In genomic region chr1:58391421-58392267, GRCm38 (mm10) we compare ENCODE assay signal across 8 mouse cellular contexts. TPM values are rescaled to one million over a fixed set of nuclear protein-coding genes. Genes with fewer than 3 reads are reported as not detected.
DNase-seq lines count a peak whose midpoint lies in the region; ATAC-seq and TF ChIP-seq lines count a peak whose summit lies in the region.

No protein-coding gene starts in this region.

- TF ChIP-seq CTCF in left cerebral cortex, adult 2 months (IDR thresholded peaks at IDR 0.05), result no peak

- no peak for ATAC-seq in intestine, embryonic 14.5 days (replicated peaks; ENCODE audit: low FRiP score, low TSS enrichment, low read depth)
- no peak for ATAC-seq in neural tube, embryonic 11.5 days (ENCODE audit: insufficient read depth, low FRiP score, low TSS enrichment)
- no peak for ATAC-seq in monocyte, adult 5-6 weeks (replicated peaks; ENCODE audit: insufficient number of reproducible peaks, low FRiP score, low TSS enrichment, poor library complexity, severe bottlenecking)
- no peak for ATAC-seq in inflammation-experienced regulatory T-cells, adult 6 months

- 47% methylated on average over 19 of the region's 19 CpGs for WGBS in embryonic facial prominence, embryonic 10.5 days
- 42% methylated on average over 19 of the region's 19 CpGs for WGBS in intestine, embryonic 14.5 days
- WGBS in neural tube, embryonic 11.5 days, result 45% methylated on average over 19 of the region's 19 CpGs

- H3K27me3 ChIP-seq in embryonic facial prominence, embryonic 10.5 days (replicated peaks; ENCODE audit: low read depth, poor library complexity, severe bottlenecking), result no peaks in the 10 kb centered on the region
- no peaks in the 10 kb centered on the region for H3K27me3 ChIP-seq in intestine, embryonic 14.5 days (replicated peaks; ENCODE audit: control insufficient read depth, insufficient read depth, low read length)
- H3K27me3 ChIP-seq in neural tube, embryonic 11.5 days (ENCODE audit: control insufficient read depth, insufficient read depth, low read length), result no peaks in the 10 kb centered on the region

- DNase-seq in left cerebral cortex, adult 2 months (ENCODE audit: extremely low spot score in 1 of 2, low spot score in 2 of 2), result no peak
- no peak for DNase-seq in left cerebral cortex, adult 18-20 months (ENCODE audit: low spot score in 2 of 2)
- DNase-seq in embryonic facial prominence, embryonic 10.5 days (ENCODE audit: low spot score), result no peak
- no peak for DNase-seq in intestine, embryonic 14.5 days (ENCODE audit: low spot score)
- DNase-seq in neural tube, embryonic 11.5 days (ENCODE audit: low spot score), result no peak
- no peak for DNase-seq in left cerebral cortex, adult 11 months (ENCODE audit: low spot score)

- H3K4me3 ChIP-seq in left cerebral cortex, adult 2 months, result peak overlapping the region; percentile 96
- H3K4me3 ChIP-seq in embryonic facial prominence, embryonic 10.5 days, result peak overlapping the region; percentile 90
- peak overlapping the region; percentile 90 for H3K4me3 ChIP-seq in intestine, embryonic 14.5 days (ENCODE audit: low read depth, low read length)
- peak overlapping the region; percentile 98 for H3K4me3 ChIP-seq in neural tube, embryonic 11.5 days (ENCODE audit: low read depth, low read length)

- peaks cover 36% of the 10 kb centered on the region for H3K36me3 ChIP-seq in embryonic facial prominence, embryonic 10.5 days (replicated peaks)
- H3K36me3 ChIP-seq in intestine, embryonic 14.5 days (ENCODE audit: control insufficient read depth, insufficient read depth, low read length), result peaks cover 20% of the 10 kb centered on the region
- H3K36me3 ChIP-seq in neural tube, embryonic 11.5 days (ENCODE audit: control insufficient read depth, insufficient read depth, low read length), result peaks cover 10% of the 10 kb centered on the region; the same call in 1 of the 2 replicates

- H3K9ac ChIP-seq in intestine, embryonic 14.5 days (ENCODE audit: low read length), result peak overlapping the region; percentile 87
- peak overlapping the region; percentile 97 for H3K9ac ChIP-seq in neural tube, embryonic 11.5 days (ENCODE audit: low read length)

- intact Hi-C loops in left cerebral cortex, adult 2 months (cut with DNase I), result loop anchor here (10.0 kb wide), 1 partner anchor 977 kb away; no protein-coding TSS in a partner anchor

- peak overlapping the region; percentile 89 for H3K4me2 ChIP-seq in intestine, embryonic 14.5 days (ENCODE audit: low read length)
- peak overlapping the region; percentile 61 for H3K4me2 ChIP-seq in neural tube, embryonic 11.5 days (ENCODE audit: low read depth)

- peaks cover 18% of the 10 kb centered on the region for H3K4me1 ChIP-seq in embryonic facial prominence, embryonic 10.5 days
- peaks cover 8% of the 10 kb centered on the region for H3K4me1 ChIP-seq in intestine, embryonic 14.5 days (replicated peaks; ENCODE audit: control insufficient read depth, insufficient read depth, low read length)
- H3K4me1 ChIP-seq in neural tube, embryonic 11.5 days (ENCODE audit: control insufficient read depth, insufficient read depth, low read length), result peaks cover 11% of the 10 kb centered on the region; the same call in 1 of the 2 replicates

- peak overlapping the region; percentile 100; the same call in 1 of the 2 replicates for H3K27ac ChIP-seq in left cerebral cortex, adult 2 months
- peak overlapping the region; percentile 100 for H3K27ac ChIP-seq in embryonic facial prominence, embryonic 10.5 days (replicated peaks)
- peak overlapping the region; percentile 98 for H3K27ac ChIP-seq in intestine, embryonic 14.5 days (ENCODE audit: low read depth)
- peak overlapping the region; percentile 99; the same call in 1 of the 2 replicates for H3K27ac ChIP-seq in neural tube, embryonic 11.5 days (ENCODE audit: low read depth, low read length)

- no peaks in the 10 kb centered on the region; the same call in 1 of the 2 replicates for H3K9me3 ChIP-seq in embryonic facial prominence, embryonic 10.5 days
- no peaks in the 10 kb centered on the region for H3K9me3 ChIP-seq in intestine, embryonic 14.5 days (ENCODE audit: control insufficient read depth, low read length)
- no peaks in the 10 kb centered on the region for H3K9me3 ChIP-seq in neural tube, embryonic 11.5 days (ENCODE audit: control insufficient read depth, low read length)

RNA-seq across cellular contexts. Expression of gene Bzw1, which starts 1.1 kb away (rescaled TPM):
- total RNA-seq in left cerebral cortex, adult 2 months (2021), result 100 to 1,000 TPM; 137 to 146 TPM
- total RNA-seq in left cerebral cortex, adult 18-20 months (2021), result 100 to 1,000 TPM; 145 TPM
- polyA plus RNA-seq in embryonic facial prominence, embryonic 10.5 days (2016; fragmentation: Nextera tagmentation; extraction: Ambion mirVana), result 444 and 446 TPM in 2 replicates
- 357 and 398 TPM in 2 replicates for polyA plus RNA-seq in intestine, embryonic 14.5 days (2014; fragmentation: Nextera tagmentation; extraction: Ambion mirVana)
- 535 and 540 TPM in 2 replicates for polyA plus RNA-seq in neural tube, embryonic 11.5 days (2014; fragmentation: Nextera tagmentation; extraction: Ambion mirVana)
- 164 to 180 TPM (median 178 TPM) in 3 replicates for total RNA-seq in monocyte, adult 5-6 weeks (2017)
- polyA plus RNA-seq in inflammation-experienced regulatory T-cells, adult 6 months (2017; shearing (Covaris generic)), result 100 to 1,000 TPM; 360 to 576 (median 385) TPM

RNA-seq across cellular contexts. Expression of gene Clk1, which starts 32.2 kb away (rescaled TPM):
- 100 to 1,000 TPM; 119 to 134 TPM for total RNA-seq in left cerebral cortex, adult 2 months (2021)
- total RNA-seq in left cerebral cortex, adult 18-20 months (2021), result 100 to 1,000 TPM; 119 to 126 TPM
- 139 and 160 TPM in 2 replicates for polyA plus RNA-seq in embryonic facial prominence, embryonic 10.5 days (2016; fragmentation: Nextera tagmentation; extraction: Ambion mirVana)
- polyA plus RNA-seq in intestine, embryonic 14.5 days (2014; fragmentation: Nextera tagmentation; extraction: Ambion mirVana), result 170 and 203 TPM in 2 replicates
- 146 and 155 TPM in 2 replicates for polyA plus RNA-seq in neural tube, embryonic 11.5 days (2014; fragmentation: Nextera tagmentation; extraction: Ambion mirVana)
- 1,281 to 1,683 TPM (median 1,335 TPM) in 3 replicates for total RNA-seq in monocyte, adult 5-6 weeks (2017)
- polyA plus RNA-seq in inflammation-experienced regulatory T-cells, adult 6 months (2017; shearing (Covaris generic)), result 100 to 1,000 TPM; 382 to 646 (median 498) TPM

RNA-seq across cellular contexts. Expression of gene Nif3l1, which starts 53.3 kb away (rescaled TPM):
- total RNA-seq in left cerebral cortex, adult 2 months (2021), result 10 to 100 TPM; 15.6 to 19.1 TPM
- total RNA-seq in left cerebral cortex, adult 18-20 months (2021), result 10 to 100 TPM; 16.6 to 19.7 TPM
- polyA plus RNA-seq in embryonic facial prominence, embryonic 10.5 days (2016; fragmentation: Nextera tagmentation; extraction: Ambion mirVana), result 76.9 and 78.4 TPM in 2 replicates
- 53.1 and 55.3 TPM in 2 replicates for polyA plus RNA-seq in intestine, embryonic 14.5 days (2014; fragmentation: Nextera tagmentation; extraction: Ambion mirVana)
- 67.8 and 68.5 TPM in 2 replicates for polyA plus RNA-seq in neural tube, embryonic 11.5 days (2014; fragmentation: Nextera tagmentation; extraction: Ambion mirVana)
- total RNA-seq in monocyte, adult 5-6 weeks (2017), result 11.5 to 22.8 TPM (median 18.0 TPM) in 3 replicates
- 10 to 100 TPM; 39.2 to 58.9 (median 57.3) TPM for polyA plus RNA-seq in inflammation-experienced regulatory T-cells, adult 6 months (2017; shearing (Covaris generic))

RNA-seq across cellular contexts. Expression of gene Ppil3, which starts 53.6 kb away (rescaled TPM):
- 10 to 100 TPM; 23.1 to 25.9 TPM for total RNA-seq in left cerebral cortex, adult 2 months (2021)
- 10 to 100 TPM; 25.9 to 28.6 TPM for total RNA-seq in left cerebral cortex, adult 18-20 months (2021)
- polyA plus RNA-seq in embryonic facial prominence, embryonic 10.5 days (2016; fragmentation: Nextera tagmentation; extraction: Ambion mirVana), result 63.3 and 69.2 TPM in 2 replicates
- 58.7 and 64.1 TPM in 2 replicates for polyA plus RNA-seq in intestine, embryonic 14.5 days (2014; fragmentation: Nextera tagmentation; extraction: Ambion mirVana)
- 60.0 and 67.6 TPM in 2 replicates for polyA plus RNA-seq in neural tube, embryonic 11.5 days (2014; fragmentation: Nextera tagmentation; extraction: Ambion mirVana)
- total RNA-seq in monocyte, adult 5-6 weeks (2017), result 59.5 to 80.1 TPM (median 68.3 TPM) in 3 replicates
- polyA plus RNA-seq in inflammation-experienced regulatory T-cells, adult 6 months (2017; shearing (Covaris generic)), result 10 to 100 TPM; 70.0 to 79.5 (median 70.1) TPM
